ENCODE assay signal across 1 mouse cellular context in the genomic region with DNA sequence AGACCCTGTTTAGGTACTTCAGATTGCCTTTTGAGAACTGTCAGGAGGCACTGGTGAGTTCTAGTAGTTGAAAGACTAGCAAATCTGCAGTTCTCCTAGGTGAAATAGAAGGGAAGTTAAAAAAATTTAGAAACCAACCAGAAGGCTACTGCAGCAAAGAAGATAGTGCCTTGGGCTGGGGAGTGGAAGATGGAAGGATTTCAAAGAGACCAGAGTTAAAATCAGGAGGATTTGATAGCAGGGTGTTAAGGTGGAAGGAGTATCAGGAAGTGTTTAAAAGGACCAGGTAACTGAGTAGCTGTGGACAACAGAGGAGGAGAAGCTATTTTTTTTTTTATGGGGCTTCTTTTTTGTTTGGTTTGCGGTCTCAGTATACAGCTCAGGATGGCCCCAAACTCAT.
TF ChIP-seq lines count a peak whose summit lies in the region.

No protein-coding gene starts in this region.

TF ChIP-seq in MEL, 35 proteins besides CTCF, POLR2A, EP300 and RAD21:
- TF ChIP-seq CHD2 (IDR thresholded peaks at IDR 0.05; ENCODE audit: low read length) = no peak
- TF ChIP-seq TAL1 (IDR thresholded peaks at IDR 0.05; ENCODE audit: low read length) = no peak; the same call in 1 of the 2 replicates
- no peak for TF ChIP-seq MEF2A (IDR thresholded peaks at IDR 0.05; ENCODE audit: extremely low read depth, insufficient replicate concordance, low read depth, low read length, poor library complexity, severe bottlenecking)
- TF ChIP-seq TCF12 (IDR thresholded peaks at IDR 0.05; ENCODE audit: low read depth, low read length) = peak; percentile 75
- peak; percentile 63 for TF ChIP-seq MXI1 (IDR thresholded peaks at IDR 0.05; ENCODE audit: low read depth, low read length)
- TF ChIP-seq ZC3H11A (IDR thresholded peaks at IDR 0.05; ENCODE audit: low read depth, low read length) = no peak
- no peak for TF ChIP-seq MAZ (IDR thresholded peaks at IDR 0.05; ENCODE audit: low read depth, low read length)
- TF ChIP-seq MYC (IDR thresholded peaks at IDR 0.05; ENCODE audit: low read depth, low read length) = 0 out of 2 replicates have a peak, but pooled peaks have one; percentile 28
- TF ChIP-seq MAX (IDR thresholded peaks at IDR 0.05; ENCODE audit: low read length) = peak; percentile 48; the same call in 1 of the 2 replicates
- TF ChIP-seq RCOR1 (IDR thresholded peaks at IDR 0.05; ENCODE audit: low read depth, low read length) = peak; percentile 81
- no peak for TF ChIP-seq NRF1 (IDR thresholded peaks at IDR 0.05; ENCODE audit: insufficient read depth, low read depth, low read length, poor library complexity, severe bottlenecking)
- TF ChIP-seq HCFC1 (IDR thresholded peaks at IDR 0.05; ENCODE audit: low read depth, low read length) = no peak; the same call in 1 of the 2 replicates
- no peak for TF ChIP-seq USF1 (IDR thresholded peaks at IDR 0.05; ENCODE audit: low read depth, low read length)
- 0 out of 2 replicates have a peak, but pooled peaks have one; percentile 25 for TF ChIP-seq CHD1 (IDR thresholded peaks at IDR 0.05; ENCODE audit: low read depth, low read length)
- TF ChIP-seq ZMIZ1 (IDR thresholded peaks at IDR 0.05; ENCODE audit: low read depth, low read length) = 0 out of 2 replicates have a peak, but pooled peaks have one; percentile 46
- no peak for TF ChIP-seq GABPA (IDR thresholded peaks at IDR 0.05; ENCODE audit: low read depth, low read length)
- peak; percentile 59 for TF ChIP-seq ETS1 (IDR thresholded peaks at IDR 0.05; ENCODE audit: low read depth, low read length)
- TF ChIP-seq ZNF384 (IDR thresholded peaks at IDR 0.05; ENCODE audit: low read depth, low read length) = peak; percentile 85
- no peak for TF ChIP-seq MAFK (IDR thresholded peaks at IDR 0.05; ENCODE audit: borderline replicate concordance, low read depth, low read length)
- no peak for TF ChIP-seq MYB (IDR thresholded peaks at IDR 0.05; ENCODE audit: low read depth, low read length)
- TF ChIP-seq SIN3A (IDR thresholded peaks at IDR 0.05; ENCODE audit: low read length) = peak; percentile 49; the same call in 1 of the 2 replicates
- TF ChIP-seq ELF1 (IDR thresholded peaks at IDR 0.05; ENCODE audit: low read depth, low read length) = no peak; the same call in 1 of the 2 replicates
- TF ChIP-seq BHLHE40 (IDR thresholded peaks at IDR 0.05; ENCODE audit: borderline replicate concordance, low read depth, low read length) = no peak
- TF ChIP-seq KAT2A (conservative IDR thresholded peaks at IDR 0.05; ENCODE audit: low read depth, low read length) = no peak
- TF ChIP-seq JUND (IDR thresholded peaks at IDR 0.05; ENCODE audit: low read depth, low read length) = 0 out of 2 replicates have a peak, but pooled peaks have one; percentile 41
- peak; percentile 72 for TF ChIP-seq GATA1 (IDR thresholded peaks at IDR 0.05; ENCODE audit: low read depth, low read length)
- TF ChIP-seq TBP (IDR thresholded peaks at IDR 0.05; ENCODE audit: low read depth, low read length) = no peak
- TF ChIP-seq POLR2AphosphoS2 (IDR thresholded peaks at IDR 0.05; ENCODE audit: low read length) = no peak
- TF ChIP-seq POLR2AphosphoS5 (IDR thresholded peaks at IDR 0.05; ENCODE audit: borderline replicate concordance, low read depth, low read length) = no peak
- no peak for TF ChIP-seq SMC3 (IDR thresholded peaks at IDR 0.05; ENCODE audit: low read depth, low read length)
- peak; percentile 39; the same call in 1 of the 2 replicates for TF ChIP-seq NELFE (IDR thresholded peaks at IDR 0.05; ENCODE audit: low read depth, low read length)
- TF ChIP-seq E2F4 (IDR thresholded peaks at IDR 0.05; ENCODE audit: borderline replicate concordance, low read depth, low read length) = 0 out of 2 replicates have a peak, but pooled peaks have one; percentile 75
- no peak for TF ChIP-seq ZKSCAN1 (IDR thresholded peaks at IDR 0.05; ENCODE audit: low read depth, low read length)
- no peak for TF ChIP-seq USF2 (IDR thresholded peaks at IDR 0.05; ENCODE audit: borderline replicate concordance in 1 of 2, insufficient read depth in 1 of 2, low read depth in 1 of 2, low read length in 2 of 2)
- no peak for TF ChIP-seq UBTF (IDR thresholded peaks at IDR 0.05; ENCODE audit: borderline replicate concordance, insufficient read depth, low read depth, low read length)
